Mouse (Mus musculus): ENCODE results near the gene Rpn1. TPM values are rescaled to one million over a fixed set of nuclear protein-coding genes. Genes with fewer than 3 reads are reported as not detected.
A peak's percentile ranks its signal among the peaks of the same experiment; 100 is the strongest.

Rpn1 gene
- polyA plus RNA-seq, 1 experiment from 2014 or later = 391 TPM

DNA sequence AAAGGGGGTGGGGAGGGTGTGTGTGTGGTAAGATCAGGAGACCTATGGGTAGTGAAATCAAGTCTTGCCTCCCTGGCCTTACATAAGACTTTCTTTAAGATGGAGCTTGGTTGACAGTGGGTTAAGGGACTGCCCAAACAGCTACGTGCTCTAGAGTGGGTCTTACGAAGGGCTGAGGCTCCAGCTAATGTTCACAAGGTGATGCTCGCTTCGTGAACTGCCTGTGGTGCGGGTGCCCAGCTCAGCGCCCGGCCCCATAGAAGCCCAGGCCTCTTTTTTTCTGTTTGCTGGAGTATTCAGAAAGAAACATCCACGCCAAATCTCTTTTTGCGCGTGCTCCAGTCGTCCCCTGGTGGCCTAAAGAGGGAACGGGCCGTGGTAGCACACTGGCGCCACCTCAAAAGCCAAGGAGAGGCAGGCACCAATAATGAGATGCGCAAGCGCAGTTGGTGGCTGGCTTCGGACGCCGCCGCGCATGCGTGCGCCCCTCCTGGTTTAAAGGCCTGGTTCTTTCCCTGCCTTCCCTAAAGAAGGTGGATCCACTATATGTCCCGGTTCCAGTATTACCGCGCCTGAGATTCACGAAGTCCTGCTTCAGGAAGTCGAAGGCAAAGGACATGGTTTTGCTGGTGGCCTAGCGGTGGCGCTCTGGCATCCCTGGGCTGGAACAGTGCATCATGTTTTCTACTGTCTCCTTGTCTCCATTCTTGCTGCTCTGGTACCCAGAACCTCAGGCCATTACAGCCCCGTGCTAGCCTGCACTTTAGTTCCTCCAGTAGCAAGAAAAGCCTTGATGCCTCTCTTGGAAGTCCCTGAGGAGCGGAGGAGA lies 21.7 kb downstream of the Rpn1 start:
- peak; percentile 92 for ATAC-seq (ENCODE audit: low read depth)
- DNase-seq (ENCODE audit: low spot score) = peak; percentile 95
- peaks cover 6% of the 10 kb centered on the region; the same call in 1 of the 2 replicates for H3K4me1 ChIP-seq (ENCODE audit: control insufficient read depth, insufficient read depth, low read length)
- peak overlapping the region; percentile 22 for H3K4me3 ChIP-seq (ENCODE audit: low read depth, low read length)
- WGBS = 9% methylated on average over 32 of the region's 32 CpGs
- peaks cover 40% of the 10 kb centered on the region for H3K36me3 ChIP-seq (ENCODE audit: control insufficient read depth, insufficient read depth, low read length)
- peak overlapping the region; percentile 55 for H3K9ac ChIP-seq (ENCODE audit: low read depth, low read length)
- no peaks in the 10 kb centered on the region for H3K9me3 ChIP-seq (ENCODE audit: control insufficient read depth, low read length)
- peak overlapping the region; percentile 63 for H3K27ac ChIP-seq (replicated peaks; ENCODE audit: low read depth, low read length)
- H3K4me2 ChIP-seq (ENCODE audit: low read depth, low read length) = peak overlapping the region; percentile 50
- no peaks in the 10 kb centered on the region for H3K27me3 ChIP-seq (replicated peaks; ENCODE audit: control insufficient read depth, insufficient read depth, low read length)

DNA sequence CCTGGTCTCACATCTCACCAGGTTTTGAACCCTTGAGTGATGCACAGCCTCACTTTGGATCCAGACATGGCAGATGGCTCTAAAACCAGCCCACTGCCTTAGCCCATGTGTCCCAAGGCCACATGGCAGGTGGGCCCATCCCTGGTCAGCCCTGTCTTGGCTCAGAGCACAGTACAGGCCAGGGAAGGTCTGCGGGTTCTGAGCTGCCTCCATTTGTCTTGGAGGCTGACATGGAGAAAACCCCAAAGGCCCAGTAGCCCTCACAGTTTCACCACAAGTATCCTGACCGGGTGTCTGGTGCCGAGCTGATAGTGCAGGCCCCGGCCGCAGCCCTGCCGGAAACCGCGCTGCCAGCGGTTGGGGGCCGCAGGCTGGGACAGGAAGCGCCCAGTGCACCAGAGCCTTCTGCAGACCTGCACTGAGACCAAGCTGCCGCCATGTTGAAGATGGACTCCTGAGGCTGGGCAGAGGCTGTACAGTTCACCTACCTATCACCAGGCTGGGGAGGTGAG lies 22.4 kb downstream of the Rpn1 start:
- Histone ChIP-seq H3K36me3 (ENCODE audit: control insufficient read depth, insufficient read depth, low read length) (peaks cover 33% of the 10 kb centered on the region), H3K9me3 (ENCODE audit: control insufficient read depth, low read length) (no peaks in the 10 kb centered on the region), H3K27ac (replicated peaks; ENCODE audit: low read depth, low read length) (no peak overlapping the region), H3K4me2 (ENCODE audit: low read depth, low read length) (peak overlapping the region; percentile 50), H3K4me3 (ENCODE audit: low read depth, low read length) (no peak overlapping the region), H3K4me1 (ENCODE audit: control insufficient read depth, insufficient read depth, low read length) (peaks cover 6% of the 10 kb centered on the region; the same call in 1 of the 2 replicates), H3K27me3 (replicated peaks; ENCODE audit: control insufficient read depth, insufficient read depth, low read length) (no peaks in the 10 kb centered on the region), H3K9ac (ENCODE audit: low read depth, low read length) (peak overlapping the region; percentile 55)
- WGBS = 92% methylated on average over 10 of the region's 12 CpGs
- ATAC-seq (ENCODE audit: low read depth) = peak; percentile 1; the same call in 1 of the 2 replicates
- DNase-seq (ENCODE audit: low spot score) = no peak

DNA sequence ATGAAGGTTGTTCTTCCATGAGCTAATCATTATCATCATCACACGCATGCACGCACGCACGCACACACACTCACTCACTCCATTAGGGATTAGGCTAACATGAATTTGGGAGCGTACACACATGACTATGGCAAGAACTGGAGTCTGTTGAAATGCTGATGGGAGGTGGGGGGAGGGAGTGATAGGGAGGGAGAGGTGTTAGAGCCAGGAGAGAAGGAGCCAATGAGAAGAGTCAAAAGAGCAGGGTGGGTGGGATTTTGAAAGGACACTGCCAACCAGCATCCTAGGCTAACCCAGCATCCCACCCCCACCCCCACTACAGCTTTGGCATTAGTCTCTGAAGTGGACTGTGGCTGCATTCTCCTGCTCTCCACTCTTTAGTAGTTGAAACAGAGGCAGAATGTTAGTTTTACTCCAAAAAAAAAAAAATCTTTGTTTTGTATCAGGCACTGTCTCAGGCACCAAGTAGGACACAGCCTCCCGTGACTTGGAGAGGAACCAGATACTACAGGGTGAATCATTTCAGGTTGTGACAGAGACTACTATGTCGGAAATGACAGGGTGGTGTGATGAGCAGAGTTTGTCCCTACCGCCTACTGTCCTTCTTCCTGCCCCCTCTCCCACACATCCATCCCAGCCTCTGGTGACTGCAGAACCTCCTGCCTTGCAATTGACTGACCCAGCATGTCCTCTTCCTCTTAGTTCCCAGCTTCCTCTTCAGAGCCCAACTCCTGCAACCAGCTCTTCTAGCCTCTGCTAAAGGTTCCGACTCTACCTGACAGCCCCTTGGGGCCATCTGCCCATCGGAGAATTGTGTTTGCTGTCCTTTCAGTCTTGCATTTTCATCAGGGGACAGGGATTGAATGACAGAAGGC lies 23.6 kb downstream of the Rpn1 start:
- Histone ChIP-seq H3K4me3 (ENCODE audit: low read depth, low read length) (no peak overlapping the region), H3K9me3 (ENCODE audit: control insufficient read depth, low read length) (no peaks in the 10 kb centered on the region), H3K36me3 (ENCODE audit: control insufficient read depth, insufficient read depth, low read length) (peaks cover 21% of the 10 kb centered on the region), H3K27ac (replicated peaks; ENCODE audit: low read depth, low read length) (no peak overlapping the region), H3K4me2 (ENCODE audit: low read depth, low read length) (no peak overlapping the region), H3K4me1 (ENCODE audit: control insufficient read depth, insufficient read depth, low read length) (peaks cover 6% of the 10 kb centered on the region; the same call in 1 of the 2 replicates), H3K9ac (ENCODE audit: low read depth, low read length) (no peak overlapping the region), H3K27me3 (replicated peaks; ENCODE audit: control insufficient read depth, insufficient read depth, low read length) (no peaks in the 10 kb centered on the region)
- 83% methylated on average over 10 of the region's 10 CpGs for WGBS
- DNase-seq (ENCODE audit: low spot score) = no peak
- ATAC-seq (ENCODE audit: low read depth) = no peak

DNA sequence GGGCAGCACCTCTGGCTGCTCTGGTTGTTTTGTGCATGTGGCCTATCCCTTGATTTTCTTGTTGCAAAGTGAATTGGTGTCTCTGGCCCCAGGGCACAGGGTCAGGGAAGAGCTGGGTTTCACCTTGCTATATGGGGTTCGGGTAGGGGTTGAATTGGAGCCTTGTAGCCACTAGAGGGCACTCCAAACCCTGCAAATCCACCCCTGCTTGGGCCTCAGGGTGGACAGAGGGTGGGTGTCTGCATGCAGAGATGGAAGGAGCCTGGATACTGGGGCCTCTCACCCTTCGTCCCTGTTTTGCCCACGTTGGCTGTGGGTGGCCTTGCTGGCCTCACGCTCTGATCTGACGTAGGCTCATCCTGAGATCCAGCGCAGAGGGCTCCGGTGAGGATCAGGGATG lies 28.9 kb downstream of the Rpn1 start:
- H3K9ac ChIP-seq (ENCODE audit: low read depth, low read length) = peak overlapping the region; percentile 30; the same call in 1 of the 2 replicates
- 0 out of 2 replicates have a peak overlapping the region, but pooled peaks have one; percentile 18 for H3K4me2 ChIP-seq (ENCODE audit: low read depth, low read length)
- peak; percentile 60 for ATAC-seq (ENCODE audit: low read depth)
- 21% methylated on average over 7 of the region's 7 CpGs for WGBS
- no peaks in the 10 kb centered on the region for H3K9me3 ChIP-seq (ENCODE audit: control insufficient read depth, low read length)
- peak; percentile 87 for DNase-seq (ENCODE audit: low spot score)
- H3K4me1 ChIP-seq (ENCODE audit: control insufficient read depth, insufficient read depth, low read length) = peaks cover 25% of the 10 kb centered on the region
- peak overlapping the region; percentile 80 for H3K27ac ChIP-seq (replicated peaks; ENCODE audit: low read depth, low read length)
- no peaks in the 10 kb centered on the region for H3K27me3 ChIP-seq (replicated peaks; ENCODE audit: control insufficient read depth, insufficient read depth, low read length)
- H3K4me3 ChIP-seq (ENCODE audit: low read depth, low read length) = no peak overlapping the region
- H3K36me3 ChIP-seq (ENCODE audit: control insufficient read depth, insufficient read depth, low read length) = no peaks in the 10 kb centered on the region

DNA sequence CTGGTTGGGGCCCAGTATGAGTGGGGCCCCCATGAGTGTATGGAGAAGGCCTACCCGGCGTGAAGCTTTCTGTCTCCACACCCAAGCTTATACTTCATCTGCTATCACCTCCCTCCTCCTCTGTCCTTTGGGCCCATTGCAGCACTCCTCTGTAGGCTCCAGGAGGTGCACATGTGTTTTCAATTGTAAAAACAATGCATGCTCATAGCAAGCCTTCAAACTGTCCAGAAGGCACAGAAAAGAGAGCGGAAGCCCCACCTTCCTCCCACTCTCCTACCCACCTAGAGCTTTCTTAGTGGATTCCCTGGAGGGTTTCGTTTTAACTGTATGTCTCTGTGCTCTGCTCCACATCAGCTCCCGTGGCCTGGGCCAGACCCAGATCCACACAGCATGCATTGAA lies 30.1 kb downstream of the Rpn1 start:
- peak; percentile 77 for DNase-seq (ENCODE audit: low spot score)
- peaks cover 25% of the 10 kb centered on the region for H3K4me1 ChIP-seq (ENCODE audit: control insufficient read depth, insufficient read depth, low read length)
- peak overlapping the region; percentile 37; the same call in 1 of the 2 replicates for H3K9ac ChIP-seq (ENCODE audit: low read depth, low read length)
- peak overlapping the region; percentile 80 for H3K27ac ChIP-seq (replicated peaks; ENCODE audit: low read depth, low read length)
- no peak overlapping the region for H3K4me3 ChIP-seq (ENCODE audit: low read depth, low read length)
- peak; percentile 50; the same call in 1 of the 2 replicates for ATAC-seq (ENCODE audit: low read depth)
- no peaks in the 10 kb centered on the region for H3K9me3 ChIP-seq (ENCODE audit: control insufficient read depth, low read length)
- H3K36me3 ChIP-seq (ENCODE audit: control insufficient read depth, insufficient read depth, low read length) = no peaks in the 10 kb centered on the region
- 36% methylated on average over 5 of the region's 5 CpGs for WGBS
- no peak overlapping the region for H3K4me2 ChIP-seq (ENCODE audit: low read depth, low read length)
- H3K27me3 ChIP-seq (replicated peaks; ENCODE audit: control insufficient read depth, insufficient read depth, low read length) = no peaks in the 10 kb centered on the region

DNA sequence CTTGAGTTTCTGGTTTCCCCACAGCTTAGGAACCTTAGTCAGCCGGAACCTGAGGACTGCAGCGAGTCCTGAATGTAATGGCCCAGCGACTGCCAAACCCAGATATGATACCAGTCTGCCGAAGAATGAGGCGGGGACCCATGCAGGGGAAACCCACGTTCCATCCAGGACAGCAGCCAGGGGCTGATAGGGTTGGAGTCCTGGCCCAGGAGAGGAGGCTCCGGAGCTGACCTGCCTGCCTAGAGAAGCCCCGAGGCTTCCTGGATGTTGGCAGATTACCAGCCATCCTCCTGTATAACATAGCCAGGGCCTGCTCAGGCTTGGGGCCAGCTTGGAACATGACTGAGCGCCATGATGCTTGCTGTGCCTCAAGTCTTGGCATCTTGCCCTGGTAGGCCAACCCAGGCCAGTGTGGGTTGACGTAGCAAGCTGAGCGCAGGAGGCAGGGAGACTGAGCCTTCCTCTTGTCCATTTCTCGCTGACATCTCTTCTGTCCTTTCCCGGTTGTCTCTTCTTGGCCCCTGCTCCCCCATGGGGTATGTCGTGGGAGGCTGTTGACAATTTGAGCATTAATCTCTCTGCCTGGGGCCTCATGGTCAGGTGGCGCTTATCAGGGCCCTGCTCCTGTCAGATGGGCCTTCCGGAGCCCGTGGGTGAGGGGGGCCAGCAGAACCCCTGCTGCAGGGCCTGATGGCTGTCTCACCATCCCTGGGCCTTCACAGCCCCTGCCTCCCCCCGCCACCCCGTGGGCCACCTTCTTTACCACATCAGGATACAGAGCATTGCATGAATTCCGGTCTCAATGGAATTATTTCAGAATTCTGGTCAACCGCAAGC lies 32.3 kb downstream of the Rpn1 start:
- no peak overlapping the region for H3K4me2 ChIP-seq (ENCODE audit: low read depth, low read length)
- no peaks in the 10 kb centered on the region for H3K27me3 ChIP-seq (replicated peaks; ENCODE audit: control insufficient read depth, insufficient read depth, low read length)
- H3K4me1 ChIP-seq (ENCODE audit: control insufficient read depth, insufficient read depth, low read length) = peaks cover 25% of the 10 kb centered on the region
- H3K4me3 ChIP-seq (ENCODE audit: low read depth, low read length) = no peak overlapping the region
- H3K9ac ChIP-seq (ENCODE audit: low read depth, low read length) = no peak overlapping the region
- no peaks in the 10 kb centered on the region for H3K9me3 ChIP-seq (ENCODE audit: control insufficient read depth, low read length)
- no peaks in the 10 kb centered on the region for H3K36me3 ChIP-seq (ENCODE audit: control insufficient read depth, insufficient read depth, low read length)
- ATAC-seq (ENCODE audit: low read depth) (peak; percentile 62), DNase-seq (ENCODE audit: low spot score) (peak; percentile 79)
- peak overlapping the region; percentile 70 for H3K27ac ChIP-seq (replicated peaks; ENCODE audit: low read depth, low read length)
- 71% methylated on average over 21 of the region's 21 CpGs for WGBS

DNA sequence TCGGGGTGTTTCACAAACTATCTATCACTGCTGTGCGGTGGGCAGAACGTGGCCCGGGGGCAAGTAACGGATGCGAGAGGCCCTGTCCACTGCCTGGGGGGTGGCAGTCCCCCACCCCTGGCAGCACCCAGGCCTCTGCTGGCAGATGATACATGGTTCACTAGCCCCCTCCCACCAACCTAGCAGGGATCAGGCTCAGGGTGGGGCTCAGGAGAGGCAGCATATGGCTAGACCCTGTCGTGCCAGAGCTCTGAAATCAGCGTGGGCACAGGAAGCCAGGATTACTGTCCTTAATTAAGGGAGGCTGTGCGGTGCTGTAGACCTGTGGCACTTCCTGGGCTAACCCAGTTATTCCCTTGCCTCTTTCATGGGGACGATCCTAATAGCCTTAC lies 32.9 kb downstream of the Rpn1 start:
- H3K4me1 ChIP-seq (ENCODE audit: control insufficient read depth, insufficient read depth, low read length) = peaks cover 25% of the 10 kb centered on the region
- no peak for ATAC-seq (ENCODE audit: low read depth)
- WGBS = 79% methylated on average over 10 of the region's 10 CpGs

DNA sequence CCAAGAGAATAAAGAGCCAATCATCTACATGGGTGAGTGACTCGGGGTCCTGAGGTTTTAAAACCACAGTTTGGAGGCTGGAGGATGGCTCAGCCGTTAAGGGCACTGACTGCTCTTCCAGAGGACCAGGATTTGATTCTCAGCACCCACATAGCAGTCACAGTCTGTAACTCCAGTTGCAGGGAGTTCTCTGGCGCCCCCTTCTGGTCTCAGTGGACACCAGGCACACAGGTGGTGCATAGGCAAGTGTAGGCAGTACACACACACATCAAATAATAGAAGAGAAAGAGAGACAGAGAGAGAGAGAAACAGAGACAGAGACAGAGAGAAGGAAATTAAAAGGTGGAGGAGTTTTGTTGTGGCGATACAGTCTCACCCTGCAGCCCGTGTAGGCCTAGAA lies 35.0 kb downstream of the Rpn1 start:
- DNase-seq (ENCODE audit: low spot score) = no peak
- ATAC-seq (ENCODE audit: low read depth) = no peak
- 76% methylated on average over 5 of the region's 5 CpGs for WGBS

More for the DNA sequence above, 32.9 kb downstream of the Rpn1 start:
- Histone ChIP-seq H3K27ac (replicated peaks; ENCODE audit: low read depth, low read length) (no peak overlapping the region), H3K9me3 (ENCODE audit: control insufficient read depth, low read length) (no peaks in the 10 kb centered on the region), H3K4me2 (ENCODE audit: low read depth, low read length) (no peak overlapping the region), H3K9ac (ENCODE audit: low read depth, low read length) (no peak overlapping the region), H3K36me3 (ENCODE audit: control insufficient read depth, insufficient read depth, low read length) (no peaks in the 10 kb centered on the region), H3K27me3 (replicated peaks; ENCODE audit: control insufficient read depth, insufficient read depth, low read length) (no peaks in the 10 kb centered on the region), H3K4me3 (ENCODE audit: low read depth, low read length) (no peak overlapping the region)
- no peak for DNase-seq (ENCODE audit: low spot score)

More for the DNA sequence above, 35.0 kb downstream of the Rpn1 start:
- H3K27me3 ChIP-seq (replicated peaks; ENCODE audit: control insufficient read depth, insufficient read depth, low read length) = no peaks in the 10 kb centered on the region
- H3K27ac ChIP-seq (replicated peaks; ENCODE audit: low read depth, low read length) = no peak overlapping the region
- peaks cover 13% of the 10 kb centered on the region for H3K4me1 ChIP-seq (ENCODE audit: control insufficient read depth, insufficient read depth, low read length)
- H3K9me3 ChIP-seq (ENCODE audit: control insufficient read depth, low read length) = no peaks in the 10 kb centered on the region
- no peak overlapping the region for H3K4me2 ChIP-seq (ENCODE audit: low read depth, low read length)
- no peaks in the 10 kb centered on the region for H3K36me3 ChIP-seq (ENCODE audit: control insufficient read depth, insufficient read depth, low read length)
- H3K9ac ChIP-seq (ENCODE audit: low read depth, low read length) = no peak overlapping the region
- no peak overlapping the region for H3K4me3 ChIP-seq (ENCODE audit: low read depth, low read length)
